Mouse (Mus musculus): ENCODE results near the gene Nipal3. TPM values are rescaled to one million over a fixed set of nuclear protein-coding genes. Genes with fewer than 3 reads are reported as not detected.

Nipal3 gene
- polyA plus RNA-seq, 1 experiment from 2014 or later: 3.7 TPM

GRCm38 (mm10) chr4:135401881-135402280 lies 93.0 kb downstream of the Nipal3 start:
- no peak overlapping the region for H3K9ac ChIP-seq (replicated peaks)
- H3K4me1 ChIP-seq: peaks cover 11% of the 10 kb centered on the region
- no peak overlapping the region for H3K4me2 ChIP-seq (replicated peaks)
- 18% methylated on average over 7 of the region's 7 CpGs for WGBS
- H3K4me3 ChIP-seq: no peak overlapping the region
- H3K27ac ChIP-seq (replicated peaks): no peak overlapping the region
- peaks cover 36% of the 10 kb centered on the region for H3K27me3 ChIP-seq
- H3K36me3 ChIP-seq: no peaks in the 10 kb centered on the region
- ATAC-seq (ENCODE audit: low FRiP score, low read depth): no peak
- no peaks in the 10 kb centered on the region for H3K9me3 ChIP-seq

GRCm38 (mm10) chr4:135397991-135398390 lies 96.8 kb downstream of the Nipal3 start, which contains the start of gene Ncmap:
Gene Ncmap (minus strand): TSS chr4:135398227.
- Histone ChIP-seq H3K9ac (replicated peaks) (peak within 1 kb of the TSS; percentile 50; the same call in 1 of the 2 replicates), H3K9me3 (no peaks in the 10 kb centered on the region), H3K36me3 (no peaks in the 10 kb centered on the region), H3K27ac (replicated peaks) (no peak within 1 kb of the TSS), H3K4me3 (peak within 1 kb of the TSS; percentile 39), H3K27me3 (peaks cover 55% of the 10 kb centered on the region), H3K4me2 (replicated peaks) (peak within 1 kb of the TSS; percentile 61), H3K4me1 (peaks cover 11% of the 10 kb centered on the region)
- no peak for ATAC-seq (ENCODE audit: low FRiP score, low read depth)
- WGBS: 2% methylated on average over 27 of the region's 29 CpGs

- H3K27ac ChIP-seq (replicated peaks): no peak overlapping the region
These were observed 97.3 kb downstream of the Nipal3 start for GRCm38 (mm10) chr4:135397551-135397950.

GRCm38 (mm10) chr4:135396303-135396702 lies 98.5 kb downstream of the Nipal3 start:
- no peak overlapping the region for H3K4me2 ChIP-seq (replicated peaks)
- peaks cover 11% of the 10 kb centered on the region for H3K4me1 ChIP-seq
- no peak for ATAC-seq (ENCODE audit: low FRiP score, low read depth)
- H3K9ac ChIP-seq (replicated peaks): no peak overlapping the region
- WGBS: 84% methylated on average over 5 of the region's 5 CpGs
- no peak overlapping the region for H3K27ac ChIP-seq (replicated peaks)
- H3K4me3 ChIP-seq: no peak overlapping the region
- H3K27me3 ChIP-seq: peaks cover 55% of the 10 kb centered on the region
- no peaks in the 10 kb centered on the region for H3K9me3 ChIP-seq
- no peaks in the 10 kb centered on the region for H3K36me3 ChIP-seq

More at GRCm38 (mm10) chr4:135397551-135397950, 97.3 kb downstream of the Nipal3 start:
- H3K9me3 ChIP-seq: no peaks in the 10 kb centered on the region
- peaks cover 55% of the 10 kb centered on the region for H3K27me3 ChIP-seq
- peaks cover 11% of the 10 kb centered on the region for H3K4me1 ChIP-seq
- peak overlapping the region; percentile 39 for H3K4me3 ChIP-seq
- ATAC-seq (ENCODE audit: low FRiP score, low read depth): no peak
- H3K4me2 ChIP-seq (replicated peaks): peak overlapping the region; percentile 61
- 3% methylated on average over 16 of the region's 16 CpGs for WGBS
- H3K9ac ChIP-seq (replicated peaks): peak overlapping the region; percentile 50; the same call in 1 of the 2 replicates
- no peaks in the 10 kb centered on the region for H3K36me3 ChIP-seq

MicroRNAs within 50 kb of the gene (microRNA counts, 519-probe panel; counts per million panel counts)
- microRNA mmu-miR-700: not detected

Small RNAs within 50 kb of the gene (microRNA-seq; reads per million reads assigned to microRNA genes)
- gene Gm25317 (not detected), gene Mir700 (248 reads per million, percentile 62 among the genes with 10 or more reads in this experiment)

Other genes starting within 250 kb of the Nipal3 start
- gene Clic4, start 222.2 kb downstream of the Nipal3 start, polyA plus RNA-seq (2016; fragmentation: Nextera tagmentation; extraction: Ambion mirVana): 194 and 199 TPM in 2 replicates
- 249 and 257 TPM in 2 replicates for gene Srrm1, start 141.7 kb downstream of the Nipal3 start, polyA plus RNA-seq (2016; fragmentation: Nextera tagmentation; extraction: Ambion mirVana)
- gene Ncmap, start 96.8 kb downstream of the Nipal3 start, polyA plus RNA-seq (2016; fragmentation: Nextera tagmentation; extraction: Ambion mirVana): 0.58 and 0.65 TPM in 2 replicates
- gene Rcan3, start 61.2 kb downstream of the Nipal3 start, polyA plus RNA-seq (2016; fragmentation: Nextera tagmentation; extraction: Ambion mirVana): 17.5 and 17.6 TPM in 2 replicates
- gene Stpg1, start 248 bp downstream of the Nipal3 start, polyA plus RNA-seq (2016; fragmentation: Nextera tagmentation; extraction: Ambion mirVana): 1.2 and 1.7 TPM in 2 replicates
- gene Grhl3, start 78.6 kb upstream of the Nipal3 start, polyA plus RNA-seq (2016; fragmentation: Nextera tagmentation; extraction: Ambion mirVana): 4.0 and 6.7 TPM in 2 replicates
- 0.24 and 0.43 TPM in 2 replicates for gene Ifnlr1, start 191.2 kb upstream of the Nipal3 start, polyA plus RNA-seq (2016; fragmentation: Nextera tagmentation; extraction: Ambion mirVana)
- gene Il22ra1, start 233.1 kb upstream of the Nipal3 start, polyA plus RNA-seq (2016; fragmentation: Nextera tagmentation; extraction: Ambion mirVana): not detected in 2 replicates

All from midbrain, embryonic 12.5 days (tissue).